32 mouse cellular contexts compared by ENCODE assay signal in the genomic region with DNA sequence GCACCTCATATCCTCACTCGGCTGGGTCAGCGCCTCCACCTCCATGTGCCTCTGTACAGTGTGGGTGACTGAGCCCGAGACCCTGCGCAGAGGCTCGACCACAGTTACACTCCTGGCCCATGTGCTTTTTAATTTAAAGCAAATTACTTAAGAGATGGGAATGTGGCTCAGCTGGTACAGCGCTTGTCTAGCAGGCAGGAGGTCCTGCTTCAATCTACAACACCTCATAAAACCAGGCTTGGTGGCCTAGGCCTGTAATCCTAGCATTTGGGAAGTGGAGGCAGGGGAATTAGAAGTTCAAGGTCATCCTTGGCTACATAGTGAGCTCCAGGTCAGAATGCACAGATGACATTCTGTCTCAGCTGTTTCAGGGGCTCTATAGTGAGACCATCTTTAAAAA. TPM values are rescaled to one million over a fixed set of nuclear protein-coding genes. Genes with fewer than 3 reads are reported as not detected.
DNase-seq lines count a peak whose midpoint lies in the region; ATAC-seq and TF ChIP-seq lines count a peak whose summit lies in the region.
"Had no signal": no experiment of that assay in that cellular context is flagged by ENCODE, and none has a peak within 500 bp of the region (broad histone marks: within the 10 kb centered on the region; RNA-seq: fewer than 3 reads in every experiment).

No protein-coding gene starts in this region.

- no peak overlapping the region for H3K27ac ChIP-seq in gastrocnemius, adult 2 months
- peak overlapping the region; percentile 99 for H3K27ac ChIP-seq in liver, embryonic 13.5 days
- H3K27ac ChIP-seq in liver, postnatal 0 days (ENCODE audit: low read depth), result no peak overlapping the region
- no peak overlapping the region for H3K27ac ChIP-seq in limb, embryonic 12.5 days
- H3K27ac ChIP-seq in midbrain, embryonic 13.5 days, result no peak overlapping the region
- H3K27ac ChIP-seq: forebrain, embryonic 10.5 days; forebrain, embryonic 13.5 days; heart, adult 2 months; hindbrain, embryonic 10.5 days; hindbrain, embryonic 13.5 days had no signal

- no peaks in the 10 kb centered on the region for H3K27me3 ChIP-seq in liver, embryonic 13.5 days
- no peaks in the 10 kb centered on the region for H3K27me3 ChIP-seq in liver, postnatal 0 days (ENCODE audit: insufficient read depth, low read length)
- no peaks in the 10 kb centered on the region for H3K27me3 ChIP-seq in limb, embryonic 12.5 days
- H3K27me3 ChIP-seq in midbrain, embryonic 13.5 days, result no peaks in the 10 kb centered on the region
- H3K27me3 ChIP-seq: CH12.LX; forebrain, embryonic 13.5 days; hindbrain, embryonic 13.5 days; Patski had no signal

- no peak for ATAC-seq in liver, embryonic 13.5 days (ENCODE audit: low read depth)
- no peak for ATAC-seq in liver, postnatal 0 days
- peak; percentile 41; the same call in 1 of the 2 replicates for ATAC-seq in limb, embryonic 12.5 days (ENCODE audit: insufficient number of reproducible peaks, insufficient read depth, low FRiP score, low TSS enrichment, low read depth)
- no peak for ATAC-seq in midbrain, embryonic 13.5 days
- ATAC-seq: forebrain, embryonic 13.5 days; forebrain, embryonic 16.5 days; hindbrain, embryonic 16.5 days; Patski had no signal

- peaks cover 97% of the 10 kb centered on the region for H3K36me3 ChIP-seq in liver, embryonic 13.5 days
- peaks cover 94% of the 10 kb centered on the region for H3K36me3 ChIP-seq in liver, postnatal 0 days (replicated peaks; ENCODE audit: insufficient read depth, low read length)
- H3K36me3 ChIP-seq in limb, embryonic 12.5 days, result peaks cover 73% of the 10 kb centered on the region
- H3K36me3 ChIP-seq in midbrain, embryonic 13.5 days, result peaks cover 38% of the 10 kb centered on the region

- peaks cover 92% of the 10 kb centered on the region for H3K4me1 ChIP-seq in liver, embryonic 13.5 days (replicated peaks)
- H3K4me1 ChIP-seq in liver, postnatal 0 days (ENCODE audit: insufficient read depth), result peaks cover 42% of the 10 kb centered on the region
- H3K4me1 ChIP-seq in limb, embryonic 12.5 days (replicated peaks), result peaks cover 36% of the 10 kb centered on the region
- peaks cover 21% of the 10 kb centered on the region for H3K4me1 ChIP-seq in midbrain, embryonic 13.5 days (replicated peaks)

- H3K9me3 ChIP-seq in liver, embryonic 13.5 days (replicated peaks), result no peaks in the 10 kb centered on the region
- no peaks in the 10 kb centered on the region for H3K9me3 ChIP-seq in liver, postnatal 0 days (ENCODE audit: low read length)
- H3K9me3 ChIP-seq in limb, embryonic 12.5 days, result no peaks in the 10 kb centered on the region
- H3K9me3 ChIP-seq in midbrain, embryonic 13.5 days, result no peaks in the 10 kb centered on the region
- H3K9me3 ChIP-seq: forebrain, embryonic 10.5 days; forebrain, embryonic 13.5 days; G1E; hindbrain, embryonic 10.5 days; hindbrain, embryonic 13.5 days had no signal

- DNase-seq in gastrocnemius, adult 2 months, result peak; percentile 9
- no peak for DNase-seq in gastrocnemius, postnatal 4 days (ENCODE audit: low spot score in 2 of 2)
- DNase-seq in liver, embryonic 13.5 days, result no peak
- DNase-seq in liver, postnatal 0 days, result no peak
- DNase-seq in forelimb bud, embryonic 11.5 days (ENCODE audit: low read depth, low spot score), result peak; percentile 55
- DNase-seq: adrenal gland, postnatal 36 days; B cell, adult 2 months; cerebellum, adult 18-20 months; cerebellum, adult 9-10 months; cerebellum, postnatal 14 days; gastrocnemius, postnatal 25 days; heart, adult 2 months had no signal

- no peak for TF ChIP-seq EP300 in liver, postnatal 0 days (IDR thresholded peaks at IDR 0.05; ENCODE audit: low read depth)

- H3K9ac ChIP-seq in liver, embryonic 13.5 days, result no peak overlapping the region
- no peak overlapping the region for H3K9ac ChIP-seq in liver, postnatal 0 days (replicated peaks)
- H3K9ac ChIP-seq in limb, embryonic 12.5 days (replicated peaks), result no peak overlapping the region
- no peak overlapping the region for H3K9ac ChIP-seq in midbrain, embryonic 13.5 days (replicated peaks)
- H3K9ac ChIP-seq: forebrain, embryonic 13.5 days; hindbrain, embryonic 13.5 days had no signal

- no peak overlapping the region for H3K4me3 ChIP-seq in gastrocnemius, adult 2 months
- H3K4me3 ChIP-seq in liver, embryonic 13.5 days (replicated peaks), result no peak overlapping the region
- no peak overlapping the region for H3K4me3 ChIP-seq in liver, postnatal 0 days (ENCODE audit: low read depth, low read length)
- no peak overlapping the region for H3K4me3 ChIP-seq in limb, embryonic 12.5 days (replicated peaks)
- no peak overlapping the region for H3K4me3 ChIP-seq in midbrain, embryonic 13.5 days (replicated peaks)
- H3K4me3 ChIP-seq: forebrain, embryonic 10.5 days; forebrain, embryonic 13.5 days; heart, adult 2 months; hindbrain, embryonic 10.5 days; hindbrain, embryonic 13.5 days had no signal

- H3K4me2 ChIP-seq in liver, embryonic 13.5 days, result no peak overlapping the region
- H3K4me2 ChIP-seq in liver, postnatal 0 days (ENCODE audit: low read depth, low read length), result no peak overlapping the region
- no peak overlapping the region for H3K4me2 ChIP-seq in limb, embryonic 12.5 days
- no peak overlapping the region for H3K4me2 ChIP-seq in midbrain, embryonic 13.5 days (replicated peaks)
- H3K4me2 ChIP-seq: forebrain, embryonic 13.5 days; heart, embryonic 11.5 days; hindbrain, embryonic 13.5 days had no signal

- intact Hi-C loops in gastrocnemius, adult 2 months (cut with DNase I), result no loop called here

- TF ChIP-seq CTCF in gastrocnemius, adult 2 months (IDR thresholded peaks at IDR 0.05), result no peak
- no peak for TF ChIP-seq CTCF in liver, postnatal 0 days (IDR thresholded peaks at IDR 0.05; ENCODE audit: low read depth)

- 96% methylated on average over 6 of the region's 6 CpGs for WGBS in liver, embryonic 13.5 days (ENCODE audit: insufficient replicate concordance)
- 96% methylated on average over 6 of the region's 6 CpGs for WGBS in liver, postnatal 0 days (ENCODE audit: insufficient replicate concordance)
- 49% methylated on average over 6 of the region's 6 CpGs for WGBS in limb, embryonic 12.5 days
- 95% methylated on average over 6 of the region's 6 CpGs for WGBS in midbrain, embryonic 13.5 days

RNA-seq across cellular contexts. Expression of gene Plekho2, which starts 21.0 kb away (rescaled TPM):
- 1 to 10 TPM; 4.4 to 4.5 TPM for total RNA-seq in gastrocnemius, adult 2 months (2021)
- total RNA-seq in gastrocnemius, postnatal 4 days (2021), result 10 to 100 TPM; 23.6 to 26.0 TPM
- polyA plus RNA-seq in liver, embryonic 13.5 days (2015; fragmentation: Nextera tagmentation; extraction: Ambion mirVana), result 24.2 and 31.6 TPM in 2 replicates
- polyA plus RNA-seq in liver, postnatal 0 days (2015; fragmentation: Nextera tagmentation; extraction: Ambion mirVana), result 14.3 and 14.5 TPM in 2 replicates
- polyA plus RNA-seq in limb, embryonic 12.5 days (2016; fragmentation: Nextera tagmentation; extraction: Ambion mirVana), result 12.2 and 15.0 TPM in 2 replicates
- 5.6 and 5.9 TPM in 2 replicates for polyA plus RNA-seq in midbrain, embryonic 13.5 days (2015; fragmentation: Nextera tagmentation; extraction: Ambion mirVana)

RNA-seq across cellular contexts. Expression of gene Pif1, which starts 28.2 kb away (rescaled TPM):
- total RNA-seq in gastrocnemius, adult 2 months (2021), result not detected
- 1 to 10 TPM; 3.0 TPM for total RNA-seq in gastrocnemius, postnatal 4 days (2021)
- 11.0 and 13.8 TPM in 2 replicates for polyA plus RNA-seq in liver, embryonic 13.5 days (2015; fragmentation: Nextera tagmentation; extraction: Ambion mirVana)
- polyA plus RNA-seq in liver, postnatal 0 days (2015; fragmentation: Nextera tagmentation; extraction: Ambion mirVana), result 3.2 and 3.5 TPM in 2 replicates
- 21.7 and 22.8 TPM in 2 replicates for polyA plus RNA-seq in limb, embryonic 12.5 days (2016; fragmentation: Nextera tagmentation; extraction: Ambion mirVana)
- 8.4 and 9.7 TPM in 2 replicates for polyA plus RNA-seq in midbrain, embryonic 13.5 days (2015; fragmentation: Nextera tagmentation; extraction: Ambion mirVana)
- total RNA-seq: adrenal gland, adult 18-20 months; gastrocnemius, adult 8-10 months; gastrocnemius, postnatal 25 days; heart, adult 2 months; heart, postnatal 25 days had no signal

RNA-seq across cellular contexts. Expression of gene Ankdd1a, which starts 38.8 kb away (rescaled TPM):
- not detected for total RNA-seq in gastrocnemius, adult 2 months (2021)
- not detected for total RNA-seq in gastrocnemius, postnatal 4 days (2021)
- not detected in 2 replicates for polyA plus RNA-seq in liver, embryonic 13.5 days (2015; fragmentation: Nextera tagmentation; extraction: Ambion mirVana)
- polyA plus RNA-seq in liver, postnatal 0 days (2015; fragmentation: Nextera tagmentation; extraction: Ambion mirVana), result not detected in 2 replicates
- not detected in 2 replicates for polyA plus RNA-seq in limb, embryonic 12.5 days (2016; fragmentation: Nextera tagmentation; extraction: Ambion mirVana)
- polyA plus RNA-seq in midbrain, embryonic 13.5 days (2015; fragmentation: Nextera tagmentation; extraction: Ambion mirVana), result 0.63 and 0.72 TPM in 2 replicates
- total RNA-seq: CH12.LX; gastrocnemius, adult 8-10 months; gastrocnemius, postnatal 25 days; granulocyte monocyte progenitor cell, adult 5-6 weeks; heart, adult 2 months; heart, postnatal 25 days had no signal
- polyA plus RNA-seq: embryonic facial prominence, embryonic 11.5 days; embryonic facial prominence, embryonic 14.5 days; forebrain, embryonic 10.5 days; forebrain, embryonic 13.5 days; G1E; heart, adult 2 months; heart, embryonic 11.5 days; heart, embryonic 14.5 days; heart, postnatal 0 days; hindbrain, embryonic 10.5 days; Patski had no signal

Comparison
In these comparisons a context has a peak if more than half of its experiments do, and no peak if none do; other contexts are left out.
1. DNase-seq: peak in gastrocnemius, adult 2 months (single experiment) and forelimb bud, embryonic 11.5 days (single experiment); none in gastrocnemius, postnatal 4 days (0 of 2), liver, embryonic 13.5 days (single experiment) and liver, postnatal 0 days (single experiment).